Mouse (Mus musculus): ENCODE measurements at regions not wholly inside any gene's neighbourhood (a gene's known extent, or its start where the extent isn't known, plus 50 kb on each side); places are given as distances from the start of the nearest gene placed in this dataset.

- TF ChIP-seq CTCF (IDR thresholded peaks at IDR 0.05; ENCODE audit: low read depth, low read length) (no peak), POLR2A (IDR thresholded peaks at IDR 0.05; ENCODE audit: insufficient read depth, low read length) (no peak), EP300 (IDR thresholded peaks at IDR 0.05; ENCODE audit: insufficient read depth, low read depth, low read length) (no peak)
These were observed 132.0 kb upstream of the Gadl1 start for GRCm38 (mm10) chr9:115777097-115777864.

All from ES-Bruce4 (cell line).